Mouse (Mus musculus) ES-E14 (cell line): ENCODE data around the gene Apol7a.

ENCODE experiments used
- CHD2 ChIP-seq: IDR thresholded peaks from 2 replicates; pipeline ENCODE4 v1.6.1; 2014; ENCODE audit warnings: mild to moderate bottlenecking, low read depth, low read length, inconsistent platforms
- HCFC1 ChIP-seq: IDR thresholded peaks from 2 replicates; pipeline ENCODE4 v1.6.1; 2012; ENCODE audit warnings: low read length, inconsistent platforms, borderline replicate concordance; ENCODE audit not compliant: insufficient read depth
- MAFK ChIP-seq: IDR thresholded peaks from 2 replicates; pipeline ENCODE4 v1.6.1; 2014; ENCODE audit warnings: mild to moderate bottlenecking, low read depth, low read length, inconsistent platforms; ENCODE audit not compliant: insufficient read depth
- ZC3H11A ChIP-seq: IDR thresholded peaks from 2 replicates; pipeline ENCODE4 v1.6.1; 2012; ENCODE audit warnings: low read depth, mild to moderate bottlenecking, inconsistent platforms, low read length, borderline replicate concordance

DNA sequence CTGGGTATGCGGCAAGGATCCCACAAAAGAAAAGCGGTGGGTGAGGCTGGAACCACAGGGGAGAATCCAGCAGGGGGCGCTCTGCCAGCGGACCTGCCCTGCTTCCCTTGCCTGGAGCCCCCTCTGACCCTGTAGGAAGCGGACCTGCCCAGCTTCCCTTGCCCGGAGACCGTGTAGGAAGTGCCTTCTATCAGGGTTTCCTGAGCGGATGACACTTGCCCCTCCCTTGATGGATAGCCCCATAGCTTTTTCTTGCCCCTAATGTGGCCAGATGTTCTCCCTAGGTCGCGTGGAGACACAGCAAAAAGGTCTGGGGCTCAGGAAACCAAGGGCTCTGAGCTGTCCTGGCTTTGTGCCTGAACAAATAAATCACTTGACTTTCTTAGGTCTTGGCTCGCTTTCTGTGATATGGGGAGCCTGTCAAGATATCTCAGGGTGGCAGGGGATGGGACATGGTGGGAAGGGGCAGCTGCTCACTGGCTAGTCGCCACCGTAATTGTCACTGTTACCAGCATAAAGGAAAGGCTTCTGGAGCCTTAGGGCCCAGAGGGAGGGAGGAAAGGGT lies 55.3 kb downstream of the Apol7a start:
- TF ChIP-seq CHD2 (no peak), ZC3H11A (no peak), HCFC1 (no peak), MAFK (no peak)
